Mouse (Mus musculus): ENCODE measurements around the gene Zkscan3.

Gene Zkscan3

DNA sequence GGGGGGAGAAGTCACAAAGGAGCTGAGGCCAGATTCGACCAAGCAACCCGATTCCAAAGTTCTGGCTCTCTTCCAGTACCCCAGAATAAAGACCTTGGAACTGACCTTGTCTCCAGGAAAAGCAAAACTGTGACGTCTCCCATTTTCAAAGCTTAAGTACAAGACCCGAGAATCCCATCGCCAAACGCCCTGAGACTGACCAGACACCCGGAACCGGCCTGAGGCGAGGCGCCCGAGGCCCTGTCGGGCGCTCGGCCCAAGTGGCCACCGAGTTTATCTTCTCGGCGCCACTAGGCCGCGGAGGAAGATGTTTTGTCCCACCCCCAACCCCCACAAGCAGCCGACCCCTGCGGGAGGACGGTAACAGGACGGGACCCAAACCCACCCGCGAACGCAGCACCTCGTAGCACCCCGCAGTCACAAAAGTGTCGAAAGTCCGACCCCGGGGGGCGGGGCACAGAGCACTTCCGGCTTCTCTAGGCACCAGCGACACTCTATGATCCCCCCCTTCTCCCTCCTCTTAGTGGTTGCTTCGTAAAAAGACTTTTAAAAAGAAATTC, at the start of gene Zkscan3:
Gene Zkscan3 (minus strand): TSS at position 469 of the 560 bp plus-strand sequence.
- peak; percentile 72 to 86 for DNase-seq (ENCODE audit: low spot score in 2 of 2)

DNA sequence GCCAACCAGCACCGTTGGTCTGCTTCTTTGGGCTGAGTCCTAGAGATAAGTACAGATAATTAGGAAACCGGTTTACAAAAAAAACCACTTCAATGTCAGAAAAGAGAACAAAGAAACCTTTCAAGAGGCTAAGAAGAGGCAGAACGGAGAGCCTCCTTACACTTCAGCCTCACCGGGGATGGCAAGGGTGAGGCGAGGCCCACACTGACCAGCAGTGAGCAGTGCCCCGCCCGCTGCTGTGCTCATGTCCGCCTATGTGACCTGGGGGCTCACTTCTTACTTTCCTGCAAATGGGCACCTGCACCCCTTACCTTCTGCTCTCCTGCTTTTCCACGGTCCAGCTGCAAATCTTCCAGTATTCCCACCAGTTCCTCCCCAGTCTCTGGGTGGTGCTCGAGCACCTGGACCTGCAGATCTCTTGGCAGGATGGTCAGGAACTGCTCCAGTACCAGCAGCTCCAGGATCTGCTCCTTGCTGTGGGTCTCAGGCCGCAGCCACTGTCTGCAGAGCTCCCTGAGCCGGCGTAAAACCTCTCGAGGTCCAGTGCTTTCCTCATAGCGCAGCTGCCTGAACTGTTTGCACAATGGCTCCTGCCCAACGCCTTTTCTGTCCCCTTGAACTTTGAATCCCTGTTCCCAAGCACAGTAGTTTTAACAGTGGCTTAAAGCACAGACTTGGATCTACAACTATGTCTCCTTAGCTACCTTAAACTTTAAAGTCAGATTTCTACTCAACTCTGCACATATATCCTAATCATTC, 45.5 kb upstream of the Zkscan3 start:
- DNase-seq (ENCODE audit: low spot score in 2 of 2) = no peak

GRCm38 (mm10) chr13:21446796-21447195, 44.2 kb upstream of the Zkscan3 start:
- no peak for DNase-seq (ENCODE audit: low spot score in 2 of 2)

GRCm38 (mm10) chr13:21441207-21441572, 38.6 kb upstream of the Zkscan3 start:
- no peak for DNase-seq (ENCODE audit: low spot score in 2 of 2)

DNA sequence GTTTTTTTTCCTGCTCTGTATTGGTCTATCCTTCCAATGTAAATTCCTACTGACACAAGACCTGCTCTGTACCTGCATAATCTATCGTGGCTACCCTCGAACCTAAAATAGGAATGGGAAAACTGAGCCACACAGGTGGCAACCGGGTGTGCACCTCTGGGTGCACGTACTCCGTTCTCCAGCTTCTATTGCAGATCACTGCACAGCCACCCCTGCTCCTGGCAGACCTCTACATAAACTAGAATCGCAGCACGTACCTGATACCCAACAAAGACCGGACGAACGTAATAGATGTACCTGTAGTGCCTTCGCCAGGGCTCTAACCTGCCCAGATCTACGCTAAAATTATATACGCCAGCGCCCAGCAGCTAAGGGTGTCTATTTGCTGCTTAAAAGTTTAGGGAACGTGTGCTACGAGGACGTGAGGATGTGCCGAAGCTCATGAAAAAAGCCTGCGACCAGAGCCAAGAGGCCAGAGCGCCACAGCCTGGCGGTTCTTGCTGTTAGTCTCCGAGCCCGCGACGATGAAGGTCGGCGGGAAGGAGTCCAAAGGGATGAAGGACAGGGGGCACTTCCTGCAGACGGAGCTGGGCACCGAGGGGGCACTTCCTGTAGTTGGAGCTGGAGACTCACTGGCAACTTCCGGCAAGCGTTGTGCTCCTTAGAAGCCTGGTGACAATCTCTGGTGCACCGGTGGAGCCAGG, 38.1 kb upstream of the Zkscan3 start, which contains the start of gene Pgbd1:
Gene Pgbd1 (minus strand): TSS at position 556 of the 704 bp plus-strand sequence.
- peak; percentile 44 to 56 for DNase-seq (ENCODE audit: low spot score in 2 of 2)

DNA sequence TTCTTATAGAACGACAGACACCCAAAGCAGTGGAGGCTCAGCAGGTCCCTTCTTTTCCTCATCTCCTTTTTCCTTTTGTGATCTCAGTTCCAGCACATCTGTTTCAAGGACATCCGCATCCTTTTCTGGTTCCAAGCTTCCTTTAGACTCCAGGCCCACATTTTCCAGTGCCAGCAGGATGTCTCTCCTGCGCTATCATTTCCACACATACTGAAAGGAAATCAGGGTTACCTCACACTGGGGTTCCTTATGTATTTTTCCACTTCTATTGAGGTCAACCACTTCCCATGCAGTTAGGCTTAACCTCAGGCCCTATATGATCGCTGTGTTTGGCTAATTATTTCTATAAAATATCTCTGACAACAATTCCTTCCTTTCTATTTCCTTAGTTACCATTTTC, 32.9 kb upstream of the Zkscan3 start:
- no peak for DNase-seq (ENCODE audit: low spot score in 2 of 2)

DNA sequence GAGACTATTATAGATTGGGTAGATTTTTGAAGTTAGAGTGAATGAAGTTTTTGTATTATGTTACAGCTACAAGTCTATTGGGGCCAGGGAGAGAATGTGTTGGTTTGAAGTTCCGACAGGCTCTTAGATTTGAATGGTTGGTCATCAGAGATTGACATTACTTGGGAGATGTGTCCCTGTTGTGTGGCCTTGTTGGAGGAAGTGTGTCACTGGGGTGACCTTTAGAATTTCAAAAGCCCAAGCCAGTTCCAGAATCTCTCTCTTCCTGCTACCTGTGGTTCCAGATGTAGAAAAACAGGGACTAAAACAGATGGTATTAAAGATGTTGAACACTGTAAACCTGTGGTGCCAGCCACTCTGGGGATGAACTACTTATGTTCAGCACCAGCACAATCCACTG, 25.1 kb upstream of the Zkscan3 start:
- no peak for DNase-seq (ENCODE audit: low spot score in 2 of 2)

- DNase-seq (ENCODE audit: low spot score in 2 of 2) = no peak
These were observed 20.7 kb upstream of the Zkscan3 start for GRCm38 (mm10) chr13:21423301-21423700.

DNA sequence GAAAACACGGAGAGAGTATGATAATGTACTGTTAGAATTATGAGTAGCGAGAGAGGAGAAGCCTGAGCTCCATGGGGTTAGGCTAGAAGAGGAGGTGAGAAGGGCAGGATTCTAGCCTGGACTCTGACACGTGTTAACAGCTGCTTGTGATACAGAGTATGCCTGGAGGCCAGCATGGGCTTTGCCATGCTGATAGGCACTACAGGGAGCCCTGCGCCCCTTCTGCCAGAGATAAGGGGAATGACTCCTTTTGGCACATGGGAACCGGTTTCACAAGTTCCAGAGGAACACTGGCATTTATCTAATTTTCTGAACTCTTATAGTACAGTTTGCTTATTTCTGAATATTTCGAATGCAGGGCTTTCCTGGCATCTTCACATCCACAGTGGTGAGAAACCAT, 16.3 kb upstream of the Zkscan3 start:
- no peak for DNase-seq (ENCODE audit: low spot score in 2 of 2)

DNA sequence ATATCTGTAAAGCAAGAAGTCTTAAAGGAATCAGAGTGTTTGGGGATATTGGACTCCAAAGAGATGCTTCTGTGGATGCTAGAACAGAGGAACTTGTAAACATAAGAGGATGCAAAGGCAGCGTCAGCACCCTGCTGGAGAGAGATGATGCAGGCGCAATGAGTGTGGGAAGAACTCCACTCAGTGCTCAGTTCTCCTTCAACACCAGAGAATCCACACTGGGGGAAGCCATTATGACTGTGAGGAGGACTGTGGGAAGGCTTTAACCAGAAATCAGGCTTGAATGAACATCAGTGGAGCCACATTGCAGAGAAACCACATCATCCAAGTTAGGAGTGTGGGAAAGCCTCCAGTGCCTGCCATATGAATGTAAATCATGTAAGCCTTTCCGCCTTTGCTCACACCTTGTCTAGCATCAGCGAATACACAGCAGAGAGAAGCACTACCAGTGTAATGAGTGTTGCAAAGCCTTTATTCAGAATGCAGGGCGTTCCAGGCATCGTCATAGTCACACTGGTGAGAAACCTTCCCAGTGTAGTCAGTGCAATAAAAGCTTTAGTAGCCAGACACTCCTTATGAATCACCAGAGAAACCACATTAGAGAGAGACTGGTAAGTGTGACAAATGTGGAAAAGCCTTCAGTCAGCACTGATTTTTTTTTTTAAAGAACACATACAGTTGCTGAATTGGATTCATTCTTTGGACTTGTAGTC, 14.9 kb upstream of the Zkscan3 start:
- no peak for DNase-seq (ENCODE audit: low spot score in 2 of 2)

GRCm38 (mm10) chr13:21415750-21416149, 13.2 kb upstream of the Zkscan3 start:
- DNase-seq (ENCODE audit: low spot score in 2 of 2) = no peak

DNA sequence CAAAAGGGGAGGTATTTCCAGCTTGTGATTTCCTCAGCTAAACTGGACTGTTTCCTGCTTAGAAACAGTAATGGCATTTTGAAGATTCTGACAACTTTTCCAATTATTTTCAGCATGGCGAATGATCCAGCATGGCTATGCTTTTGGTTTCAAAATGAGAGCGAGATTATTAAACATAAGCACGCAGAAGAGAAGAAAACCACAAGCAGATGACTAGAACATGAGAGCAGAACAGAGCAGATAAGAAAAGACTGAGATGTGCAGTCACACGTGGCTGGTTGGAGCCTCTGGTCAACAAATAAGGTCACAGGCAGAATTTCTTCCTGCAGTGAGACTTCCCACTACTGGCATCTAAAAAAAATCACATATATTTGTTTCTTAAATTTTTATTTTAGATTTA, 12.7 kb upstream of the Zkscan3 start:
- no peak for DNase-seq (ENCODE audit: low spot score in 2 of 2)

- DNase-seq (ENCODE audit: low spot score in 2 of 2) = no peak
These were observed 12.0 kb upstream of the Zkscan3 start for GRCm38 (mm10) chr13:21414231-21415212.

DNA sequence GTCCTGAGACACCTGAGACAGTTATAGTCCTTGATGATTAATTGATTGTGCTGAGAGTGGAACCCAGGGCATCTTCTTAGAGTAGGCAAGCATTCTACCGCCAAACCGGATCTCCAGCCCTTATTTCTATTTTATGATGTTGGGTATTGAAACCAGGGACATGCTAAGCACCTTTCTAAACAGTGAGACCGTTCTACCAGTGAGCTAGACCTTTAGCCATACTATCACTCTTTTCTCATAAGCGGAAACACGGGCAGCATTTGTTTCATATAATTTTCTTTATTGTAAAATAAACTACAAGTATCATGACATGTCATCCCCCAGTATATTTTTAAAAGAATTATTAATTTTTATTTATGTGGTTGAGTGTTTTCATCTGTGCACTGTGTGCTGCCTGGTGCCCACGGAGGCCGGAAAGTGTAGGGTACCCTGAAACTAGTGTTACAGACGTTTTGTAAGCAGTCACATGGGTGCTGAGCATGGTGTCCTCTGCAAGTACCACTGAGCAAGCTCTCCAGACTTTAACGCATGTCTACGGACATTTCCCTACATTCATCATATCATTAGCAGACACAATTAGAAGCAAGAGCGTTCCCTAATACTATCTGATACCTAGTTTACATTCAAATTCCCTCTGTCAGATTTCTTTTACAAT, 6.4 kb upstream of the Zkscan3 start:
- DNase-seq (ENCODE audit: low spot score in 2 of 2) = no peak

DNA sequence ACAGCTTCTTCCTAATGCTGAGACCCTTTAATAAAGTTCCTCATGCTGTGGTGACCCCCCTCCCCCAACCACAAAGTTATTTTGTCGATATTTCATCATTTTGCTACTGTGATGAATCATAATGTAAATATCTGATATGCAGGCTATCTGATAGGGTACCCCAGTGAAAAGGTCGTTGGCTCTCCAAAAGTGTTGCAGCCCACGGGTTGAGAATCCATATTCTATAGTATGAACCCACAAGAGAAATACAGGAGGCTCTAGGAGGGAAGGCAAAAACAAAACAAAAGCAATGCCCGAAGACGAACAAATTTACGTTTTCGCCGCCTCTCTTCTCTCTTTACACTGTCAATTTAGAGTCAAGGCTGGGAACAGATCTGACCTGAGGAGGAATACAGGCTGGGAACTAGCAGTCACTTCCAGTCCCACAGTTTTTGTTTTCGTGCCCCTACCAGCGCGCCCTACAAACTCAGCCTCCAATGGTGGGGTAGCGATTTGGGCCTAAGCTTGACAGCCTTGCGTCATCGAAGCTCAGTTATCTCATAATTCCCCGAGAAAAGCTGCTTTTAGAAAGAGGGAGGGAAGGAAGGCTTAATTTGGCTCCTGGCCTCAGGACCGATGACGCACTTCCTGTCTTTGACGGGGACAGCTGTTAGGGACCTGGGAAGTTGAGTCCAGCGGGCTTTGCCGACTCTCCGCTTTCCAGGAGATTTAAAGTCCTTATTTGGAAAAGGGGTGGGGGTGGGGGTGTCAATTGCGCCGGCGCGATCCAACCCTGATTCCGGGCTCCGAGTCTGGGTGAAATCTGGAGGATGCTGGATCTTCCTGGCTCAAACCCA, 5.6 kb upstream of the Zkscan3 start:
- peak; percentile 5 to 22 for DNase-seq (ENCODE audit: low spot score in 2 of 2)

- DNase-seq (ENCODE audit: low spot score in 2 of 2) = no peak
These were observed 4.8 kb upstream of the Zkscan3 start for GRCm38 (mm10) chr13:21407341-21407740.

DNA sequence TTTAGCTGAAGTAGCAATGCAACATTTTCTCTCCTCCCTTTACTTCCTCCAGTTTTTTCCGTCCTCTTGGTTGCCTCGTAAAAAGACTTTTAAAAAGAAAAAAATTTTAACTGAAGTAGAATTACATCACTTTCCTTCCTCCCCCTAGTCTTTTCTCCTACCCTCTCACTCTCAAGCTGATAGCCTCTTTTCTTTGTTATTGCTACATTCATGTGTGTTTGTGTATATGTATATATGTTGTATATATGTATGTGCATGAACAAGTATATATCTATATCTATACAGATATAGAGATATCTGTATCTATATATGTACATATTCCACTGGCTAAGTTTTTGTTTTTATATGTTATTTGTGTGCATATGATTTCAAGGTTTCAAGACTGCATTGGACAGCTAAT, 293 bp upstream of the Zkscan3 start:
- DNase-seq (ENCODE audit: low spot score in 2 of 2) = no peak

GRCm38 (mm10) chr13:21401636-21402286, 794 bp downstream of the Zkscan3 start:
- DNase-seq (ENCODE audit: low spot score in 2 of 2) = no peak

GRCm38 (mm10) chr13:21401166-21401565, 1.4 kb downstream of the Zkscan3 start:
- no peak for DNase-seq (ENCODE audit: low spot score in 2 of 2)

Data from thymus, postnatal 10 days (tissue).